Mouse (Mus musculus) fibroblast of lung, adult 2 months (primary cell): ENCODE data around the gene Sowaha.

Experiments used
- DNase-seq: peaks from one replicate; pipeline ENCODE4 v3.0.0-alpha.2; 2011; ENCODE audit warnings: low read depth

Sowaha gene

GRCm38 (mm10) chr11:53505026-53505663, 25.1 kb upstream of the Sowaha start:
- no peak for DNase-seq

DNA sequence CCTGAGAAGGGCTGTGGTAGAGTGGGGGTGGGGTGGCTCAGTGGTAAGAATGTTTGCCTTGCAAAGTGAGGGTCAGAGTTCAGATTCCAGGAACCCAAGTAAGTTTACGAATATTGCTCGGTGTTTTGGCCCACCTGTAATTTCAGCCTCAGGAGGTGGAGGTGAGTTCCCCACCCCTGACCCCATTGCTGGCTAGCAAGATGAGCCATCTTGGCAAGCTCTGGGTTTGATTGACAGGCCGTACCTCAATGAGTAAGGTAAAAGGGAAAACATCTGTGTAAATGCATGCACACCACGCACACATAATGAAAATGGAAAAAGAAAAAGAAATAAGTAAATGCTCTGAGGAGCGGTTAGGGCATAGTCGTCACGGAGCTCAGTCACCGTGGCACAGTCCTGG, 24.3 kb upstream of the Sowaha start:
- DNase-seq = no peak

DNA sequence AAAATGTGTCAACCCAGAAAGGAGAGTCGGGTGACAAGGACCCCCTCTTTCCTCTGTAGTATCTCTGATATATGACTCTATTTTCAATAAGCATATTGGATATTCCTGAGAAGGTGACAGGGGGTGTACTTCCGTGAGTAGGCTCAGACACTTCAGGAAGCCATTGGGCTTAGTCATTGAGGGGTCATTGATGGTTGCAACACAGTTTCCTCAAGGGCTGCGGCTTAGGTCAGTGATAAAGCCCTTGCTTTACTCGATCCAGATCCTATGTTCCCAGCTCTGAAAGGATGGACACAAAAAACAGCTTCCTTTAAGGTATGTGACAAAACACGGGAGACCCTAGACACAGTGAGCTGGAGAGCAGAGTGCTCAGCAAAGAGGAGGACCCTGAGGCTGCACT, 23.7 kb upstream of the Sowaha start:
- DNase-seq = no peak

DNA sequence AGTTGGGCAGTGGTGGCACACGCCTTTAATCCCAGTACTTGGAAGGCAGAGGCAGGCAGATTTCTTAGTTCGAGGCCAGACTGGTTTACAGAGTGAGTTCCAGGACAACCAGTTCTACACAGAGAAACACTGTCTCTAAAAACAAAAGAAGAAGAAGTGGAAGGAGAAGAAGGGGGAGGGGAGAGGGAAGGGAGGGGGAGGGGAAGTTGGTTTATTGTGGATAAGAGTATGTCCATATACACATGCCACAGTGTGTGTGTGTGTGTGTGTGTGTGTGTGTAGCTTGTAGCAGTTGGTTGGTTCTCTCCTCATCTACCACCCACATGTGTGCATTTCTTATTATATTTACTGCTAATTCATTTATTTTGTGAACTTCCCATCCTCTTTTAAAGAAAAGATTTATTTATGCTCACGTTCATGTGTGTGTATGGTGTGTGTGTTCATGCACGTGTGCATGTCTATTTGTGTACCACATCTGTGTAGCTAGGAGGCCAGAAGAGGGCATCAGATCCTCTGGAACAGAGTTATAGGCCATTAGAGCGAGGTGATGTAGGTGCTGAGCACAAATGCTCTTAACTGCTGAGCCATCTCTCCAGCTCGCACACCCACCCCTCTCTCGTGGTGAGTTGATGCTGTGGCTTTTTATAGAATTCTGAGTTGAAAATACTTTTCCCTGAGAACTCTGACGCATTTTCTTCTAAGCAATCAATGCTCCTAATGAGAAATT, 22.1 kb upstream of the Sowaha start:
- no peak for DNase-seq

GRCm38 (mm10) chr11:53500569-53500968, 20.5 kb upstream of the Sowaha start:
- no peak for DNase-seq

GRCm38 (mm10) chr11:53496946-53497345, 16.9 kb upstream of the Sowaha start:
- no peak for DNase-seq

DNA sequence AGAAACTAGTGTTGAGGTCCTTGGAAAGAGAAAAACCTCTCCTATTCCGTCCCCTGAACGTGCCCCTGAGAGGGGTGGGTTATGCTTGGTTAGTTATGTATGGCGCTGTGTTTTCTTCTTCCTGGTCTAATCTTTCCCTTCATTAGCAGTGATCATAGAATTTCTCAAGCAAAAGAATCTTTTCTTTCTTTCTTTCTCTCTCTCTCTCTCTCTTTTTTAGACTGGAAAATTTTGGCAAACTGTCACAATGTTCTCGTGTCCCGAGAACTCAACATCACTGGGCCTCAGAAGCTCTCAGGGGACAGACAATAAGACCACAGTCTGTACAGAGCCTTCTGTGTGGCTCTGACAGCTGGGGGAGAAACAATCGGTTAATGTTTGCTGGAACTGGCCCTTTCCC, 15.3 kb upstream of the Sowaha start:
- no peak for DNase-seq

DNA sequence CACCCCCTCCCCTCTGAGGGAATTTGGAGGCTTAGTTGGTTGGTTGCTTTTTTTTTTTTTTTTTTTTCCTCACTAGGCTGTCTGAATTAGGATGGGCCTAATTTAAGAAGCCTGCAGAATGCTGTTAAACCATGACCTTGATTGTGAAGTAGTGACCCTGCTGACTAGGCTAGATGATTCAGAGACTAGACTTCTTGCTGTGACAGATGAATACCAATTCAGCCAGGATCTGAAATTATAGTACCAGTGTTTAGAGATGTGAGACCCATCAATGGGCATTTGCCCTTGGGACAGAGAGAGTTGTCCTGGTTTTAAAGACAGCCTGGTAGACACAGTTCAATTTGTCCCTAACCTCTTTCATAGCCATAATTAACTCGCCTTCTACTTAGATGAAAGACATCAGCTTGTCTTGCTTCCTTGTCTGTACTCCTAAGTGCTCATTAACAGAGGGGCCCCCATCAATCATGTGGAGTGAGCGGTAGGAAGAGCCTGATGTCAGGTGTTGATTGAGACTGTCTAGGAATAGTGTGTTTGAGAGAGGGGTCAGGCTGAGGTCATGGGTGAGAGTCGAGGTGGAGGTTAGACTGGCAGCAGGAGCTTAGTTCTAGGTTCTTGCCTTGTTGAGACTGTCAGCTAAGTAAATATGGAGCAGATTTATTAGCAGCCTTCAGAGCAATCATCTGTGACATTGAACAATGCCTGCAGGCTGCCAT, 13.3 kb upstream of the Sowaha start:
- no peak for DNase-seq

DNA sequence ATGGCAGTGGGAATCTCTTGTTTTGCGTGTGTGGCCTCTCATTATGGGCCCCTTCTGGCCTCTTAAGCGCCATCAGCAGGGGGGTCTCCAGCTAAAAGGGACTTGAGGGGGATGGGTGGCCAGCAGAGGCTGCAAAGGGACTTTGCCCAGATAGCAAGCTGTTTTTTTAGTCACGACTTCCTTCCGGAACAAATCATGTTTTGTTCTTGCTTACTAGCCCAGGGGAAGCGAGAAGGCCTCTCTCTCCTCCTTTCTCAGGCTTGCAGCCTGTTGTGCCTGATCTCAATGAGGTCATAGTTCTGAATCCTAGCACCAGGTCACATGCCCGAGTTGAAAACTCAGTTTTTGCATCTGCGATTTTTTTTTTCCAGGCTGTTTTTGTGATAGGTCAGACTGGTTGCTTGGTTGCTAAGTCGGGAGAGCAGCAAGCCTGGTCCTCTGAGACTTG, 11.9 kb upstream of the Sowaha start:
- no peak for DNase-seq

DNA sequence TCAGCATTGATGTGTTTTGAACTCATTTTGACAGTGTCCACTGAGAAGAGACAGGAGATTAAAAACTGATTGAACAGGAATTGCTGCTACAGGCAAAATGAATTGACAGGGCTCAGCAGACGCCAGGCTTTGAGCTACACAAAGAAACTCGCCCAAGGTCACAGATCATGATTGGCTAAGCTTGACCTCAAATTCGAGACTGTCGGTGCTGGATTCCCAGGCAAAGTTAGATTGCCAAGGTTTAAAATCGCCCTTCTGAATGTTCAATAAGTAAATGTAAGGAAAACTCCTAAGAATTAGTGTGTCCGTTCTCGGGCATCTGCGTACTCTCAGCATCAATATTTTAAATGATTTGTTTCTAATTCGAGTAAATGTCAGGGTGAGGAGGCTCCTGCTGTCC, 9.3 kb upstream of the Sowaha start:
- no peak for DNase-seq

DNA sequence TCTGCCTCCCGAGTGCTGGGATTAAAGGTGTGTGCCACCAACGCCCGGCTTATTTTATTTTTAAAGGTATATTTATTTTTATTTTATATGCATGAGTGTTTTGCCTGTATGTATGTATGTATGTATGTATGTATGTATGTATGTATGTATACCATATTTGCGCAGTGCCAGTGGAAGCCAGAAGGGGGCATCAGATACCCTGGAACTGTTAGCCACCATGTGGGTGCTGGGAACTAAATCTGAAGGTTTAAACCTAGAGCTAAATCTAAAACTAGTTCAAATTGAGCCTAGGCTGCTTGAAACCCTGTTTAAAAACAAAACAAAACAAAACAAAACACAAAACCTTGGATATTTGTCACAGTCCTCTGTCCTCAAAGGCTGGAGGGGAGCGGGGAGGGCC, 8.9 kb upstream of the Sowaha start:
- DNase-seq = no peak

GRCm38 (mm10) chr11:53486822-53487594, 6.9 kb upstream of the Sowaha start:
- DNase-seq = no peak

DNA sequence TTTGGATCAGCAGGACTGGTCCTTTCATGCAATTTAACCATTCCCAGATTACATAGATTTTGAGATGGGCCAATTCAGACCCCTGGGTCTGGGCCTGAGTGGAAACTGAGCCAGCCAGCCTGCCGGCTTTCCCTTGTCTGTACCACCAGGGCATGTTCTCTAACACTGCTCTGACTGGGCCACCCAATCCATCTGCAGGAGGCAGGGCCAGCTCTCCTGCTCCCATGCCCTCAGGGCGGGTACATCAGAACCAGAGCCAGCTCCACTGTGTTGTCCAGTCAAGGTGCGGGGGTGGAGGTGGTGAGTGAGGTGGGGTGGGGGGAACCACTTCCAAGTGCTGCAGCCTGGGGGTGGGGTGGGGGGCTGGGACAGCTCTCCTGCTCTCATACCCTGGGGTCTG, 6.3 kb upstream of the Sowaha start:
- DNase-seq = no peak

- no peak for DNase-seq
These were observed 5.6 kb upstream of the Sowaha start for GRCm38 (mm10) chr11:53485719-53486118.

DNA sequence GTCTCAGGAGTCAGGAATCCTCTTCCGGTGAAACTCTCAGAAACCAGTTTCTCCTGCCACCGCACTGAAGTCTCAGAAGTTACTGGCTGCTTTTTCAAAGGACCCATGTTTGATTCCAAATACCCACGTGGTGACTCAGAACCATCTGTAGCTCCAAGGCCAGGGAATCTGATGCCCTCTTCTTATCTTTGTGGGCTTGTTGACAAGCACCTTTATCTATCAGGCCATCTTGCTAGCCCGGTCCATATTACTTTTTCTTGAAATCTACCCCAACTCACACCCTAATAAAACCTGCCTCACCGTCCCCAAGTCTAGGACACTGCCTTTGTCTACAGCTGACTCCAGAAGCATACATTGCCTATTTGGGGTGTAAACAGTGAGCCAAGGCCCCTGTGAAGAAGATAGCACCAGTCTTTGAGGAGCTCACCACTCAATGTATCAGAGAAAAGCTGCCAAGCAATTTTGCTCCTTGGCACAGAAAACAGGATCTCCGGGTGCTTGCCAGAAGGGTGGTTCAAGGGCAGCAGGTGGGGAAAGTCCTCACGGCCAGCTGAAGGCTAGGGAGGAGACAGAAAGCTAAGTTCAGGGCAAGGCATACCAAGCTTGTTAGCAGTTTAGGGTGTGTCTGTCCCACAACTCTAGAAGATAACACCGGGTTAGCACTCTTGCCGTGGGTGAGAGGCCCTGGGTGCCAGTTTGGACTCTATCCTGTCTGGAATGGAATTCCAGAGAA, 3.3 kb upstream of the Sowaha start:
- no peak for DNase-seq

DNA sequence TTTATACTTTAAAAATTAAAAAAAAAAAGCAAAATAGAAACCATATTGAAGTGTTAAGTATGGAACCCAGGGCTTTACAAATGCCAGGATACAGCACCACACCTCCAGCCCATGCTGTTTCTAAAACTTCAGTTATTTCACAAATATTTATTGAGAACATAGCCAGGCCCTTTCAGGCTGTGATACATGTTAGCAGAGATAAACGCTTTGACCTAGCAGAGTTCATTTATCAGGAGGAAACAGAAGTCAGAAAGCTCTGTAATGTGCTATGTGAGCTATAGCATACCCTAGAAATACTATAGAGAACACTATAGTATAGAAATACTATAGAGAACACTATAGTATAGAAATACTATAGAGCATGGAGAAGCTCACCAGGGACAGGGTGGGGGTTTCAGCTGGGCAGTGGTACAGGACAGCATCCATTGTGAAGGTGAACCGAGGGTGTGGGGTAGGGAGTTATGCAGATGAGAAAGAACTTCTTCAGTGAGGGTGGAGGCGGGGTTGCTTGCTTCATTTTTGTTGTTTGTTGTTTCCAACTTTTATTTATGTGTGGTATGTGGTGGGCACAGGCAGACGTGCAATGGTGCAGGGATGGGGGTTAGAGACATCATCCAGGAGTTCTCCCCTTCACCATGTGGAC, 1.1 kb upstream of the Sowaha start:
- no peak for DNase-seq

- no peak for DNase-seq
These were observed 797 bp downstream of the Sowaha start for GRCm38 (mm10) chr11:53479171-53479782.

GRCm38 (mm10) chr11:53478383-53479170, 1.5 kb downstream of the Sowaha start:
- DNase-seq = no peak

DNA sequence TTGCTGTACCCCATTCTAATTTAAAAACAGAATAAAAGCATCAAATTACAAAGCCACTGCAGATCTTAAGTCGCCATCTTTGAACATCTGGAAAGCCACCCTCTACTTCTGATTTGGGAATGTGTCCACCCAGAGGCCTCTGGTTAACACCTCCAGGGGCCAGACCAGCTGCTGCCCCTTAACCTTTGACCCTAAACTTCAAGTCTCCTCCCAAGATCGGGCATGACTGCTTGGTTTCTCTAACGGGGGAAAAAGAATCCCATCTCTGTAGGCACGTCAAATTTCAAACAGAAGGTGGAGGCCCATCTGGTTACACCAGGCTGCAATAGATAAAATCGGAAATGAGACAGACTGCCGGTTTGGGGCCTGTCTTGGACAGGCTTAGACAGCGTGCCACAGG, 2.2 kb downstream of the Sowaha start:
- no peak for DNase-seq

- no peak for DNase-seq
These were observed 4.5 kb downstream of the Sowaha start for GRCm38 (mm10) chr11:53475620-53476019.
